Mouse (Mus musculus): ENCODE measurements around the gene Adamtsl3.
A peak's percentile ranks its signal among the peaks of the same experiment; 100 is the strongest.

Adamtsl3 gene

GRCm38 (mm10) chr7:82361127-82361526 lies 25.6 kb downstream of the Adamtsl3 start:
- no peak for DNase-seq (ENCODE audit: low read depth, low spot score)

GRCm38 (mm10) chr7:82364567-82364966 lies 29.1 kb downstream of the Adamtsl3 start:
- DNase-seq (ENCODE audit: low read depth, low spot score), result no peak

GRCm38 (mm10) chr7:82366056-82366455 lies 30.6 kb downstream of the Adamtsl3 start:
- no peak for DNase-seq (ENCODE audit: low read depth, low spot score)

- DNase-seq (ENCODE audit: low read depth, low spot score), result no peak
Measured at GRCm38 (mm10) chr7:82366471-82366870, 31.0 kb downstream of the Adamtsl3 start.

GRCm38 (mm10) chr7:82368047-82368446 lies 32.6 kb downstream of the Adamtsl3 start:
- no peak for DNase-seq (ENCODE audit: low read depth, low spot score)

- no peak for DNase-seq (ENCODE audit: low read depth, low spot score)
Measured at GRCm38 (mm10) chr7:82370132-82370531, 34.6 kb downstream of the Adamtsl3 start.

GRCm38 (mm10) chr7:82371411-82371810 lies 35.9 kb downstream of the Adamtsl3 start:
- DNase-seq (ENCODE audit: low read depth, low spot score), result peak; percentile 70

GRCm38 (mm10) chr7:82378311-82378710 lies 42.8 kb downstream of the Adamtsl3 start:
- DNase-seq (ENCODE audit: low read depth, low spot score), result no peak

- DNase-seq (ENCODE audit: low read depth, low spot score), result no peak
Measured at GRCm38 (mm10) chr7:82379765-82380164, 44.3 kb downstream of the Adamtsl3 start.

- DNase-seq (ENCODE audit: low read depth, low spot score), result no peak
Measured at GRCm38 (mm10) chr7:82382843-82383535, 47.5 kb downstream of the Adamtsl3 start.

- DNase-seq (ENCODE audit: low read depth, low spot score), result no peak
Measured at GRCm38 (mm10) chr7:82383536-82383848, 48.0 kb downstream of the Adamtsl3 start.

- peak; percentile 62 for DNase-seq (ENCODE audit: low read depth, low spot score)
Measured at GRCm38 (mm10) chr7:82387121-82387520, 51.6 kb downstream of the Adamtsl3 start.

GRCm38 (mm10) chr7:82394435-82395186 lies 59.1 kb downstream of the Adamtsl3 start:
- DNase-seq (ENCODE audit: low read depth, low spot score), result no peak

- DNase-seq (ENCODE audit: low read depth, low spot score), result no peak
Measured at GRCm38 (mm10) chr7:82395239-82395638, 59.7 kb downstream of the Adamtsl3 start.

- DNase-seq (ENCODE audit: low read depth, low spot score), result no peak
Measured at GRCm38 (mm10) chr7:82395751-82396512, 60.4 kb downstream of the Adamtsl3 start.

GRCm38 (mm10) chr7:82396869-82397268 lies 61.4 kb downstream of the Adamtsl3 start:
- no peak for DNase-seq (ENCODE audit: low read depth, low spot score)

GRCm38 (mm10) chr7:82397632-82398031 lies 62.1 kb downstream of the Adamtsl3 start:
- no peak for DNase-seq (ENCODE audit: low read depth, low spot score)

GRCm38 (mm10) chr7:82405466-82406045 lies 70.1 kb downstream of the Adamtsl3 start:
- DNase-seq (ENCODE audit: low read depth, low spot score), result peak; percentile 87

- no peak for DNase-seq (ENCODE audit: low read depth, low spot score)
Measured at GRCm38 (mm10) chr7:82410966-82411365, 75.5 kb downstream of the Adamtsl3 start.

- DNase-seq (ENCODE audit: low read depth, low spot score), result no peak
Measured at GRCm38 (mm10) chr7:82416653-82417052, 81.2 kb downstream of the Adamtsl3 start.

- DNase-seq (ENCODE audit: low read depth, low spot score), result no peak
Measured at GRCm38 (mm10) chr7:82417053-82417452, 81.6 kb downstream of the Adamtsl3 start.
